Mouse (Mus musculus): Measurements from ENCODE around the gene Ccdc142. TPM values are rescaled to one million over a fixed set of nuclear protein-coding genes. Genes with fewer than 3 reads are reported as not detected.

Gene Ccdc142
- polyA plus RNA-seq, 1 experiment: 10.2 TPM

GRCm38 (mm10) chr6:83135571-83136161 lies 34.3 kb downstream of the Ccdc142 start:
- TF ChIP-seq CTCF (IDR thresholded peaks at IDR 0.05; ENCODE audit: insufficient read depth, low read length) (no peak), POLR2A (IDR thresholded peaks at IDR 0.05; ENCODE audit: borderline replicate concordance, extremely low read depth, low read depth, low read length) (peak; percentile 67; the same call in 1 of the 2 replicates)
- WGBS: 10% methylated on average over 37 of the region's 37 CpGs
- H3K4me3 ChIP-seq (replicated peaks; ENCODE audit: extremely low read depth, low read depth, low read length): peak overlapping the region; percentile 62
- peaks cover 9% of the 10 kb centered on the region for H3K4me1 ChIP-seq (ENCODE audit: control insufficient read depth, insufficient read depth, low read length)
- DNase-seq: peak; percentile 72

- DNase-seq: no peak
- WGBS: 25% methylated on average over 5 of the region's 5 CpGs
- peaks cover 9% of the 10 kb centered on the region for H3K4me1 ChIP-seq (ENCODE audit: control insufficient read depth, insufficient read depth, low read length)
- peak overlapping the region; percentile 62 for H3K4me3 ChIP-seq (replicated peaks; ENCODE audit: extremely low read depth, low read depth, low read length)
- no peak for TF ChIP-seq POLR2A (IDR thresholded peaks at IDR 0.05; ENCODE audit: borderline replicate concordance, extremely low read depth, low read depth, low read length)
- TF ChIP-seq CTCF (IDR thresholded peaks at IDR 0.05; ENCODE audit: insufficient read depth, low read length): no peak
Measured at GRCm38 (mm10) chr6:83136291-83136880, 35.0 kb downstream of the Ccdc142 start.

GRCm38 (mm10) chr6:83136881-83137575 lies 35.6 kb downstream of the Ccdc142 start:
- under 1% methylated on average over 26 of the region's 26 CpGs for WGBS
- TF ChIP-seq POLR2A (IDR thresholded peaks at IDR 0.05; ENCODE audit: borderline replicate concordance, extremely low read depth, low read depth, low read length) (no peak), CTCF (IDR thresholded peaks at IDR 0.05; ENCODE audit: insufficient read depth, low read length) (no peak)
- DNase-seq: peak; percentile 69
- Histone ChIP-seq H3K4me3 (replicated peaks; ENCODE audit: extremely low read depth, low read depth, low read length) (peak overlapping the region; percentile 62), H3K4me1 (ENCODE audit: control insufficient read depth, insufficient read depth, low read length) (peaks cover 9% of the 10 kb centered on the region)

GRCm38 (mm10) chr6:83137576-83137950 lies 36.2 kb downstream of the Ccdc142 start:
- DNase-seq: peak; percentile 84
- TF ChIP-seq CTCF (IDR thresholded peaks at IDR 0.05; ENCODE audit: insufficient read depth, low read length): no peak
- peak; percentile 72; the same call in 1 of the 2 replicates for TF ChIP-seq POLR2A (IDR thresholded peaks at IDR 0.05; ENCODE audit: borderline replicate concordance, extremely low read depth, low read depth, low read length)
- Histone ChIP-seq H3K4me3 (replicated peaks; ENCODE audit: extremely low read depth, low read depth, low read length) (peak overlapping the region; percentile 62), H3K4me1 (ENCODE audit: control insufficient read depth, insufficient read depth, low read length) (peaks cover 9% of the 10 kb centered on the region)
- WGBS: 1% methylated on average over 12 of the region's 12 CpGs

GRCm38 (mm10) chr6:83138056-83138455 lies 36.7 kb downstream of the Ccdc142 start:
- Histone ChIP-seq H3K4me3 (replicated peaks; ENCODE audit: extremely low read depth, low read depth, low read length) (peak overlapping the region; percentile 62), H3K4me1 (ENCODE audit: control insufficient read depth, insufficient read depth, low read length) (peaks cover 9% of the 10 kb centered on the region)
- TF ChIP-seq CTCF (IDR thresholded peaks at IDR 0.05; ENCODE audit: insufficient read depth, low read length) (no peak), POLR2A (IDR thresholded peaks at IDR 0.05; ENCODE audit: borderline replicate concordance, extremely low read depth, low read depth, low read length) (no peak)
- WGBS: 3% methylated on average over 11 of the region's 11 CpGs
- DNase-seq: no peak

GRCm38 (mm10) chr6:83140044-83140443 lies 38.6 kb downstream of the Ccdc142 start:
- peaks cover 9% of the 10 kb centered on the region for H3K4me1 ChIP-seq (ENCODE audit: control insufficient read depth, insufficient read depth, low read length)
- TF ChIP-seq CTCF (IDR thresholded peaks at IDR 0.05; ENCODE audit: insufficient read depth, low read length): no peak
- TF ChIP-seq POLR2A (IDR thresholded peaks at IDR 0.05; ENCODE audit: borderline replicate concordance, extremely low read depth, low read depth, low read length): no peak
- DNase-seq: no peak
- no peak overlapping the region for H3K4me3 ChIP-seq (replicated peaks; ENCODE audit: extremely low read depth, low read depth, low read length)
- 88% methylated on average over 8 of the region's 8 CpGs for WGBS

GRCm38 (mm10) chr6:83141636-83142035 lies 40.2 kb downstream of the Ccdc142 start:
- 53% methylated on average over 4 of the region's 4 CpGs for WGBS
- DNase-seq: no peak
- H3K4me1 ChIP-seq (ENCODE audit: control insufficient read depth, insufficient read depth, low read length): peaks cover 7% of the 10 kb centered on the region
- no peak for TF ChIP-seq CTCF (IDR thresholded peaks at IDR 0.05; ENCODE audit: insufficient read depth, low read length)
- no peak for TF ChIP-seq POLR2A (IDR thresholded peaks at IDR 0.05; ENCODE audit: borderline replicate concordance, extremely low read depth, low read depth, low read length)
- H3K4me3 ChIP-seq (replicated peaks; ENCODE audit: extremely low read depth, low read depth, low read length): no peak overlapping the region

GRCm38 (mm10) chr6:83142211-83142731 lies 40.9 kb downstream of the Ccdc142 start:
- no peak for TF ChIP-seq POLR2A (IDR thresholded peaks at IDR 0.05; ENCODE audit: borderline replicate concordance, extremely low read depth, low read depth, low read length)
- no peak for TF ChIP-seq CTCF (IDR thresholded peaks at IDR 0.05; ENCODE audit: insufficient read depth, low read length)
- Histone ChIP-seq H3K4me3 (replicated peaks; ENCODE audit: extremely low read depth, low read depth, low read length) (no peak overlapping the region), H3K4me1 (ENCODE audit: control insufficient read depth, insufficient read depth, low read length) (peaks cover 7% of the 10 kb centered on the region)
- WGBS: 25% methylated on average over 41 of the region's 41 CpGs
- DNase-seq: no peak

GRCm38 (mm10) chr6:83142886-83143285 lies 41.5 kb downstream of the Ccdc142 start:
- 74% methylated on average over 11 of the region's 11 CpGs for WGBS
- TF ChIP-seq POLR2A (IDR thresholded peaks at IDR 0.05; ENCODE audit: borderline replicate concordance, extremely low read depth, low read depth, low read length): no peak
- TF ChIP-seq CTCF (IDR thresholded peaks at IDR 0.05; ENCODE audit: insufficient read depth, low read length): no peak
- no peak for DNase-seq
- Histone ChIP-seq H3K4me3 (replicated peaks; ENCODE audit: extremely low read depth, low read depth, low read length) (no peak overlapping the region), H3K4me1 (ENCODE audit: control insufficient read depth, insufficient read depth, low read length) (peaks cover 3% of the 10 kb centered on the region)

Data from lung, adult 2 months (tissue).